In the genomic region with DNA sequence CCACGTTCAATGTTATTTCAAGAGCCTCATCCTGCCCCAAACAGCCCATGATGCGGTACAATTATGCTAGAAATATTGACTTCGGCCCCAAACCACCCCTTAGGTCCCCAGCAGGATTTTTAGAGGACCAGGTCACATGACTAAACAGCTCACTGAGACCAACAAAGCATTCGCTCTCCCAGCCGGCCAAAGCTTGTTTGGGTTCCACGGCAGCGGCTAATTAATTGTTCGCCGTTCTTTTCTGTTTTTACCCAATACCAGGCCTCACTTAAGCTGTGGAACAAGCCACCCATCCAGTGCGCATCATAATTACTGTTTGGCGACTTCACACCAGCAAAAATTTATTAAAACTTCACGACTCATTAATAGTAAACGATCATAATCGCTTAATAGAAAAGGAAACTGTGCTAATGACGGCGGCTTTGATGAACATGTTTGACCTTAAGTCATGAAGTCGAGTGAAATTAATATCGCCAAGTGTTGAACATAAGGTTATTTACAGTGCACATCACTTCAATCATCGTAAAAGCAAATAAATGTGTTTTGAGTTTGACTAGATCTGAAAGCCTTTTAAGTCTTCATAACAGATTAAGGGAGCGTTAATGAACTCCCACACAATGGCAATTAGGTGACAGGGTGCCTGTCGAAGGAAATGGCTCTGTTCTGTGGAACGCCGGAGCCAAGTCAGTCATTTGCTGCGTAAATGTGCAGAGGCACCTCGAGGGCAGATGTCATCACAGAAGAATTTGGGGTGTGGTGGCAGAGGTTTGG, we compare ENCODE assay signal across 21 mouse cellular contexts.
DNase-seq lines count a peak whose midpoint lies in the region; ATAC-seq and TF ChIP-seq lines count a peak whose summit lies in the region.
"Had no signal": no experiment of that assay in that cellular context is flagged by ENCODE, and none has a peak within 500 bp of the region (broad histone marks: within the 10 kb centered on the region; RNA-seq: fewer than 3 reads in every experiment).

No protein-coding gene starts in this region.

- 48% methylated on average over 25 of the region's 25 CpGs for whole genome bisulfite sequencing in lung, embryonic 14.5 days
- WGBS in forebrain, embryonic 12.5 days: 38% methylated on average over 25 of the region's 25 CpGs
- WGBS in limb, embryonic 10.5 days: 49% methylated on average over 25 of the region's 25 CpGs

- no peak; the same call in 1 of the 2 replicates for ATAC-seq in lung, embryonic 14.5 days (ENCODE audit: insufficient read depth)
- 0 out of 2 replicates have a peak, but pooled peaks have one; percentile 36 for ATAC-seq in forebrain, embryonic 12.5 days (ENCODE audit: low FRiP score)
- ATAC-seq: activated CD4-positive, CD25-positive, alpha-beta regulatory T cell, adult 4 months; Patski had no signal

- H3K4me2 ChIP-seq in lung, embryonic 14.5 days: no peak overlapping the region
- H3K4me2 ChIP-seq in forebrain, embryonic 12.5 days: peak overlapping the region; percentile 18
- H3K4me2 ChIP-seq: heart, embryonic 13.5 days; liver, embryonic 13.5 days; midbrain, embryonic 12.5 days had no signal

- H3K4me3 ChIP-seq in lung, embryonic 14.5 days (ENCODE audit: low read depth, low read length): no peak overlapping the region
- H3K4me3 ChIP-seq in forebrain, embryonic 12.5 days (replicated peaks): no peak overlapping the region
- peak overlapping the region; percentile 1; the same call in 1 of the 2 replicates for H3K4me3 ChIP-seq in limb, embryonic 10.5 days
- H3K4me3 ChIP-seq: heart, embryonic 13.5 days; liver, embryonic 13.5 days; midbrain, embryonic 12.5 days had no signal

- H3K27ac ChIP-seq in lung, embryonic 14.5 days (ENCODE audit: low read depth): no peak overlapping the region
- H3K27ac ChIP-seq in forebrain, embryonic 12.5 days: no peak overlapping the region
- peak overlapping the region; percentile 81 for H3K27ac ChIP-seq in limb, embryonic 10.5 days
- H3K27ac ChIP-seq: heart, embryonic 13.5 days; liver, embryonic 13.5 days; macrophage; midbrain, embryonic 12.5 days; stomach, postnatal 0 days had no signal

- H3K36me3 ChIP-seq in lung, embryonic 14.5 days (ENCODE audit: insufficient read depth): no peaks in the 10 kb centered on the region
- no peaks in the 10 kb centered on the region for H3K36me3 ChIP-seq in forebrain, embryonic 12.5 days (replicated peaks)
- H3K36me3 ChIP-seq in limb, embryonic 10.5 days: no peaks in the 10 kb centered on the region
- H3K36me3 ChIP-seq: heart, embryonic 13.5 days; liver, embryonic 13.5 days; midbrain, embryonic 12.5 days had no signal

- peak; percentile 57 for DNase-seq in lung, embryonic 14.5 days
- DNase-seq in lung, postnatal 14 days: no peak
- DNase-seq in MN1 (ENCODE audit: low spot score): peak; percentile 35
- no peak for DNase-seq in limb, embryonic 10.5 days (ENCODE audit: low spot score)
- DNase-seq in left cerebral cortex, postnatal 10 days (ENCODE audit: extremely low spot score in 1 of 2, low spot score in 2 of 2): no peak
- DNase-seq in heart, postnatal 25 days (ENCODE audit: low spot score): no peak
- no peak for DNase-seq in kidney, postnatal 36 days
- DNase-seq: adrenal gland, postnatal 25 days; B cell, adult 2 months; cerebellum, postnatal 14 days; heart, postnatal 4 days; kidney, adult 2 months; liver, embryonic 13.5 days; right cerebral cortex, postnatal 14 days had no signal

- no peaks in the 10 kb centered on the region for H3K4me1 ChIP-seq in lung, embryonic 14.5 days (ENCODE audit: insufficient read depth)
- H3K4me1 ChIP-seq in forebrain, embryonic 12.5 days: peaks cover 10% of the 10 kb centered on the region
- H3K4me1 ChIP-seq in limb, embryonic 10.5 days: peaks cover 24% of the 10 kb centered on the region
- H3K4me1 ChIP-seq: heart, embryonic 13.5 days; liver, embryonic 13.5 days had no signal

- H3K9me3 ChIP-seq in lung, embryonic 14.5 days (ENCODE audit: low read depth, low read length): no peaks in the 10 kb centered on the region
- no peaks in the 10 kb centered on the region for H3K9me3 ChIP-seq in forebrain, embryonic 12.5 days
- no peaks in the 10 kb centered on the region for H3K9me3 ChIP-seq in limb, embryonic 10.5 days (replicated peaks)
- H3K9me3 ChIP-seq: heart, embryonic 13.5 days; liver, embryonic 13.5 days; midbrain, embryonic 12.5 days had no signal

- no peak overlapping the region for H3K9ac ChIP-seq in lung, embryonic 14.5 days
- H3K9ac ChIP-seq in forebrain, embryonic 12.5 days: no peak overlapping the region
- H3K9ac ChIP-seq: heart, embryonic 13.5 days; liver, embryonic 13.5 days; midbrain, embryonic 12.5 days had no signal

- H3K27me3 ChIP-seq in lung, embryonic 14.5 days (ENCODE audit: insufficient read depth, low read length): no peaks in the 10 kb centered on the region
- H3K27me3 ChIP-seq in forebrain, embryonic 12.5 days: peaks cover 59% of the 10 kb centered on the region
- peaks cover 43% of the 10 kb centered on the region for H3K27me3 ChIP-seq in limb, embryonic 10.5 days (ENCODE audit: low read depth, poor library complexity, severe bottlenecking)
- H3K27me3 ChIP-seq: liver, embryonic 13.5 days had no signal

- intact Hi-C loops in left cerebral cortex, postnatal 10 days (cut with DNase I): no loop called here
- intact Hi-C loops in heart, postnatal 25 days (cut with DNase I): no loop called here

- TF ChIP-seq CTCF in lung, embryonic 14.5 days (IDR thresholded peaks at IDR 0.05; ENCODE audit: low read depth): no peak

Comparison
In these comparisons a context has a peak if more than half of its experiments do, and no peak if none do; other contexts are left out.
1. DNase-seq: peak in lung, embryonic 14.5 days (single experiment) and MN1 (single experiment); none in lung, postnatal 14 days (single experiment), limb, embryonic 10.5 days (single experiment), left cerebral cortex, postnatal 10 days (0 of 2), heart, postnatal 25 days (single experiment) and kidney, postnatal 36 days (0 of 2).